Mouse (Mus musculus) C2C12 (cell line): ENCODE measurements around the gene Syndig1l. TPM values are rescaled to one million over a fixed set of nuclear protein-coding genes. Genes with fewer than 3 reads are reported as not detected.

Experiments
- H3K27me3 ChIP-seq: one replicate; pipeline ENCODE4 v1.6.1; 2011; ENCODE audit not compliant: control insufficient read depth, insufficient read depth, insufficient read length
- H3K36me3 ChIP-seq: one replicate; pipeline ENCODE4 v1.6.1; 2011; ENCODE audit not compliant: control insufficient read depth, insufficient read depth
- H3K4me3 ChIP-seq: one replicate; pipeline ENCODE4 v1.5.1; 2011; ENCODE audit warnings: mild to moderate bottlenecking, control low read depth; ENCODE audit not compliant: poor library complexity, insufficient read depth, severe bottlenecking
- H3K79me2 ChIP-seq: one replicate; pipeline ENCODE4 v1.6.1; 2011; ENCODE audit not compliant: control insufficient read depth, insufficient read depth
- H3K79me3 ChIP-seq: one replicate; pipeline ENCODE4 v1.6.1; 2011; ENCODE audit warnings: low read depth, control low read depth
- H3ac ChIP-seq: one replicate; pipeline ENCODE3; 2011; ENCODE audit warnings: low read depth; ENCODE audit not compliant: control insufficient read depth, insufficient read length
- CEBPB ChIP-seq: IDR thresholded peaks from one replicate; pipeline ENCODE4 v1.6.1; 2011; ENCODE audit warnings: low read depth, mild to moderate bottlenecking, control low read depth, moderate library complexity
- CTCF ChIP-seq: IDR thresholded peaks from one replicate; pipeline ENCODE4 v1.5.1; 2011; ENCODE audit not compliant: control insufficient read depth, insufficient read depth, insufficient read length
- FOSL1 ChIP-seq: IDR thresholded peaks from one replicate; pipeline ENCODE4 v1.8.0; 2011; ENCODE audit warnings: mild to moderate bottlenecking, low read length; ENCODE audit not compliant: poor library complexity, insufficient read depth, severe bottlenecking
- MAX ChIP-seq: IDR thresholded peaks from one replicate; pipeline ENCODE4 v1.6.1; 2011; ENCODE audit warnings: mild to moderate bottlenecking, control low read depth
- MYOD1 ChIP-seq: IDR thresholded peaks from one replicate; pipeline ENCODE4 v1.6.1; 2011; ENCODE audit warnings: low read depth; ENCODE audit not compliant: control insufficient read depth, insufficient read length
- MYOG ChIP-seq: IDR thresholded peaks from one replicate; pipeline ENCODE4 v1.6.1; 2011; ENCODE audit not compliant: control insufficient read depth, insufficient read length; ENCODE audit errors: extremely low read depth
- USF1 ChIP-seq: IDR thresholded peaks from one replicate; pipeline ENCODE4 v1.6.1; 2011; ENCODE audit warnings: low read depth, mild to moderate bottlenecking, control low read depth, moderate library complexity
- polyA plus RNA-seq: library from polyadenylated mRNA; unstranded; fragments of >200 nt; fragmentation: generic; extraction: Trizol; gene quantifications from one replicate; pipeline ENCODE4 v1.2.1, GENCODE M21; 2012; ENCODE audit warnings: missing spikeins

Gene Syndig1l
- polyA plus RNA-seq, 1 experiment: not detected

GRCm38 (mm10) chr12:84727434-84727833, 28.8 kb upstream of the Syndig1l start:
- no peaks in the 10 kb centered on the region for H3K79me2 ChIP-seq
- H3K36me3 ChIP-seq: no peaks in the 10 kb centered on the region
- H3K4me3 ChIP-seq: no peak overlapping the region
- H3K79me3 ChIP-seq: no peaks in the 10 kb centered on the region
- TF ChIP-seq CEBPB (no peak), MAX (no peak), CTCF (no peak), FOSL1 (no peak), MYOD1 (no peak), USF1 (no peak), MYOG (no peak)
- no peak overlapping the region for H3ac ChIP-seq
- no peaks in the 10 kb centered on the region for H3K27me3 ChIP-seq

- Histone ChIP-seq H3K36me3 (no peaks in the 10 kb centered on the region), H3K79me2 (no peaks in the 10 kb centered on the region), H3K4me3 (no peak overlapping the region), H3ac (no peak overlapping the region), H3K79me3 (no peaks in the 10 kb centered on the region), H3K27me3 (no peaks in the 10 kb centered on the region)
- TF ChIP-seq MAX (no peak), FOSL1 (no peak), CTCF (no peak), CEBPB (no peak), MYOG (no peak), USF1 (no peak), MYOD1 (no peak)
Measured at GRCm38 (mm10) chr12:84726986-84727385, 28.4 kb upstream of the Syndig1l start.

GRCm38 (mm10) chr12:84726391-84726790, 27.8 kb upstream of the Syndig1l start:
- TF ChIP-seq MYOG (no peak), MAX (no peak), USF1 (no peak), FOSL1 (no peak), MYOD1 (no peak), CTCF (no peak), CEBPB (no peak)
- H3K36me3 ChIP-seq: no peaks in the 10 kb centered on the region
- H3K4me3 ChIP-seq: no peak overlapping the region
- no peaks in the 10 kb centered on the region for H3K79me2 ChIP-seq
- no peaks in the 10 kb centered on the region for H3K79me3 ChIP-seq
- no peaks in the 10 kb centered on the region for H3K27me3 ChIP-seq
- no peak overlapping the region for H3ac ChIP-seq

- Histone ChIP-seq H3K27me3 (peaks cover 4% of the 10 kb centered on the region), H3K79me3 (no peaks in the 10 kb centered on the region), H3K79me2 (no peaks in the 10 kb centered on the region), H3ac (no peak overlapping the region), H3K4me3 (no peak overlapping the region), H3K36me3 (no peaks in the 10 kb centered on the region)
- TF ChIP-seq FOSL1 (no peak), CEBPB (no peak), MAX (no peak), CTCF (no peak), MYOG (no peak), MYOD1 (no peak), USF1 (no peak)
Measured at GRCm38 (mm10) chr12:84718462-84719244, 20.0 kb upstream of the Syndig1l start.

- Histone ChIP-seq H3ac (no peak overlapping the region), H3K27me3 (peaks cover 15% of the 10 kb centered on the region), H3K79me2 (no peaks in the 10 kb centered on the region), H3K36me3 (no peaks in the 10 kb centered on the region), H3K79me3 (no peaks in the 10 kb centered on the region), H3K4me3 (no peak overlapping the region)
- TF ChIP-seq MAX (no peak), MYOG (no peak), MYOD1 (no peak), USF1 (no peak), CTCF (no peak), CEBPB (no peak), FOSL1 (no peak)
Measured at GRCm38 (mm10) chr12:84714578-84714977, 15.9 kb upstream of the Syndig1l start.
